Mouse (Mus musculus) limb, embryonic 12.5 days (tissue): ENCODE results near the gene Gltp. TPM values are rescaled to one million over a fixed set of nuclear protein-coding genes. Genes with fewer than 3 reads are reported as not detected.
A peak's percentile ranks its signal among the peaks of the same experiment; 100 is the strongest.

Source experiments
- ATAC-seq: fragments of 200-750 bp; cut with Nextera tagmentation; 2 replicates; pipeline ENCODE4 v1.8.0; 2017; ENCODE audit warnings: low read depth, moderate TSS enrichment; ENCODE audit not compliant: insufficient number of reproducible peaks, insufficient read depth, low FRiP score, low TSS enrichment
- H3K27ac ChIP-seq: fragments of 300-500 bp; sonication (generic); 2 replicates; pipeline ENCODE4 v1.5.1; 2016; ENCODE audit warnings: mild to moderate bottlenecking, moderate library complexity
- H3K27me3 ChIP-seq: fragments of 300-500 bp; sonication (generic); 2 replicates; pipeline ENCODE4 v1.6.1; 2016; ENCODE audit warnings: mild to moderate bottlenecking, moderate library complexity
- H3K36me3 ChIP-seq: fragments of 300-500 bp; sonication (generic); 2 replicates; pipeline ENCODE4 v1.6.1; 2016; ENCODE audit warnings: mild to moderate bottlenecking, moderate library complexity
- H3K4me1 ChIP-seq: fragments of 300-500 bp; sonication (generic); replicated peaks from 2 replicates; pipeline ENCODE4 v1.6.1; 2016
- H3K4me2 ChIP-seq: fragments of 300-500 bp; sonication (generic); 2 replicates; pipeline ENCODE4 v1.6.1; 2016; ENCODE audit warnings: mild to moderate bottlenecking, moderate library complexity
- H3K4me3 ChIP-seq: fragments of 300-500 bp; sonication (generic); replicated peaks from 2 replicates; pipeline ENCODE4 v1.5.1; 2016; ENCODE audit warnings: mild to moderate bottlenecking
- H3K9ac ChIP-seq: fragments of 300-500 bp; sonication (generic); replicated peaks from 2 replicates; pipeline ENCODE4 v1.6.1; 2016; ENCODE audit warnings: mild to moderate bottlenecking, moderate library complexity
- H3K9me3 ChIP-seq: fragments of 300-500 bp; sonication (generic); 2 replicates; pipeline ENCODE4 v1.6.1; 2016; ENCODE audit warnings: mild to moderate bottlenecking, moderate library complexity
- WGBS: fragments of 180-500 bp; shearing (Covaris S2); methylation state at CpG from one replicate; pipeline ENCODE4 v1.1.7; 2016; 5-methylcytosine and 5-hydroxymethylcytosine counted together
- polyA plus RNA-seq: library from polyadenylated mRNA; unstranded; fragments of >200 nt; fragmentation: Nextera tagmentation; extraction: Ambion mirVana; gene quantifications from 2 replicates; pipeline ENCODE4 v1.2.1, GENCODE M21; 2016

Gene Gltp
- polyA plus RNA-seq, 1 experiment from 2014 or later, result 69.5 TPM

GRCm38 (mm10) chr5:114702403-114703392 lies 11.9 kb upstream of the Gltp start:
- ATAC-seq, result no peak
- no peaks in the 10 kb centered on the region for H3K9me3 ChIP-seq
- H3K36me3 ChIP-seq, result no peaks in the 10 kb centered on the region
- 64% methylated on average over 14 of the region's 14 CpGs for WGBS
- no peaks in the 10 kb centered on the region for H3K27me3 ChIP-seq
- no peak overlapping the region for H3K4me3 ChIP-seq
- H3K27ac ChIP-seq, result no peak overlapping the region
- H3K4me2 ChIP-seq, result no peak overlapping the region
- H3K4me1 ChIP-seq, result no peaks in the 10 kb centered on the region
- H3K9ac ChIP-seq, result no peak overlapping the region

GRCm38 (mm10) chr5:114699015-114699414 lies 8.2 kb upstream of the Gltp start:
- Histone ChIP-seq H3K27ac (no peak overlapping the region), H3K36me3 (no peaks in the 10 kb centered on the region), H3K4me3 (no peak overlapping the region), H3K4me2 (no peak overlapping the region), H3K27me3 (no peaks in the 10 kb centered on the region), H3K9ac (no peak overlapping the region), H3K9me3 (no peaks in the 10 kb centered on the region), H3K4me1 (no peaks in the 10 kb centered on the region)
- WGBS, result 60% methylated on average over 7 of the region's 7 CpGs
- no peak for ATAC-seq

- no peak overlapping the region for H3K9ac ChIP-seq
- H3K4me1 ChIP-seq, result no peaks in the 10 kb centered on the region
- no peak overlapping the region for H3K4me3 ChIP-seq
- WGBS, result 87% methylated on average over 19 of the region's 19 CpGs
- no peaks in the 10 kb centered on the region for H3K9me3 ChIP-seq
- H3K27ac ChIP-seq, result no peak overlapping the region
- H3K36me3 ChIP-seq, result no peaks in the 10 kb centered on the region
- H3K4me2 ChIP-seq, result no peak overlapping the region
- no peaks in the 10 kb centered on the region for H3K27me3 ChIP-seq
- ATAC-seq, result no peak
Observed at GRCm38 (mm10) chr5:114698044-114698746, 7.4 kb upstream of the Gltp start.

- Histone ChIP-seq H3K36me3 (no peaks in the 10 kb centered on the region), H3K9me3 (no peaks in the 10 kb centered on the region), H3K9ac (no peak overlapping the region), H3K27me3 (peaks cover 2% of the 10 kb centered on the region; the same call in 1 of the 2 replicates), H3K4me3 (no peak overlapping the region), H3K4me1 (no peaks in the 10 kb centered on the region), H3K27ac (no peak overlapping the region), H3K4me2 (no peak overlapping the region)
- 81% methylated on average over 17 of the region's 17 CpGs for WGBS
- ATAC-seq, result no peak
Observed at GRCm38 (mm10) chr5:114696939-114697338, 6.2 kb upstream of the Gltp start.

- no peak overlapping the region for H3K9ac ChIP-seq
- H3K27ac ChIP-seq, result no peak overlapping the region
- H3K27me3 ChIP-seq, result peaks cover 5% of the 10 kb centered on the region; the same call in 1 of the 2 replicates
- no peaks in the 10 kb centered on the region for H3K36me3 ChIP-seq
- no peaks in the 10 kb centered on the region for H3K9me3 ChIP-seq
- 68% methylated on average over 5 of the region's 5 CpGs for WGBS
- ATAC-seq, result no peak
- no peak overlapping the region for H3K4me3 ChIP-seq
- peaks cover 4% of the 10 kb centered on the region; the same call in 1 of the 2 replicates for H3K4me1 ChIP-seq
- no peak overlapping the region for H3K4me2 ChIP-seq
Observed at GRCm38 (mm10) chr5:114695775-114696174, 5.0 kb upstream of the Gltp start.

GRCm38 (mm10) chr5:114689700-114690366 lies 951 bp downstream of the Gltp start:
- Histone ChIP-seq H3K36me3 (no peaks in the 10 kb centered on the region), H3K4me3 (peak overlapping the region; percentile 78), H3K27ac (peak overlapping the region; percentile 25; the same call in 1 of the 2 replicates), H3K4me2 (peak overlapping the region; percentile 89), H3K4me1 (peaks cover 18% of the 10 kb centered on the region), H3K9ac (peak overlapping the region; percentile 81), H3K9me3 (no peaks in the 10 kb centered on the region), H3K27me3 (peaks cover 5% of the 10 kb centered on the region; the same call in 1 of the 2 replicates)
- ATAC-seq, result no peak
- WGBS, result 17% methylated on average over 16 of the region's 16 CpGs

- Histone ChIP-seq H3K4me2 (peak overlapping the region; percentile 89; the same call in 1 of the 2 replicates), H3K4me1 (peaks cover 18% of the 10 kb centered on the region), H3K4me3 (no peak overlapping the region), H3K36me3 (no peaks in the 10 kb centered on the region), H3K9ac (no peak overlapping the region), H3K27me3 (peaks cover 5% of the 10 kb centered on the region; the same call in 1 of the 2 replicates), H3K9me3 (no peaks in the 10 kb centered on the region), H3K27ac (no peak overlapping the region)
- no peak for ATAC-seq
- WGBS, result 89% methylated on average over 13 of the region's 13 CpGs
Observed at GRCm38 (mm10) chr5:114688703-114689102, 2.1 kb downstream of the Gltp start.

GRCm38 (mm10) chr5:114687901-114688300 lies 2.9 kb downstream of the Gltp start:
- Histone ChIP-seq H3K9me3 (no peaks in the 10 kb centered on the region), H3K4me1 (peaks cover 21% of the 10 kb centered on the region)

GRCm38 (mm10) chr5:114686726-114687210 lies 4.0 kb downstream of the Gltp start:
- Histone ChIP-seq H3K27me3 (peaks cover under 1% of the 10 kb centered on the region; the same call in 1 of the 2 replicates), H3K9me3 (no peaks in the 10 kb centered on the region), H3K27ac (no peak overlapping the region), H3K4me1 (peaks cover 28% of the 10 kb centered on the region), H3K9ac (no peak overlapping the region), H3K4me3 (no peak overlapping the region), H3K36me3 (no peaks in the 10 kb centered on the region), H3K4me2 (no peak overlapping the region)
- no peak for ATAC-seq
- WGBS, result 56% methylated on average over 7 of the region's 7 CpGs

More at GRCm38 (mm10) chr5:114687901-114688300, 2.9 kb downstream of the Gltp start:
- Histone ChIP-seq H3K9ac (no peak overlapping the region), H3K27me3 (peaks cover 5% of the 10 kb centered on the region; the same call in 1 of the 2 replicates), H3K27ac (no peak overlapping the region), H3K36me3 (no peaks in the 10 kb centered on the region), H3K4me3 (no peak overlapping the region), H3K4me2 (no peak overlapping the region)
- ATAC-seq, result no peak

GRCm38 (mm10) chr5:114685986-114686385 lies 4.8 kb downstream of the Gltp start:
- H3K9me3 ChIP-seq, result no peaks in the 10 kb centered on the region
- peaks cover 30% of the 10 kb centered on the region for H3K4me1 ChIP-seq
- no peak overlapping the region for H3K9ac ChIP-seq
- H3K27ac ChIP-seq, result no peak overlapping the region
- H3K36me3 ChIP-seq, result no peaks in the 10 kb centered on the region
- WGBS, result 89% methylated on average over 5 of the region's 5 CpGs
- no peak overlapping the region for H3K4me3 ChIP-seq
- H3K4me2 ChIP-seq, result no peak overlapping the region
- ATAC-seq, result no peak
- H3K27me3 ChIP-seq, result no peaks in the 10 kb centered on the region; the same call in 1 of the 2 replicates
